Mouse (Mus musculus) heart, postnatal 0 days (tissue): ENCODE measurements around the gene Hltf.

Source experiments
- CTCF ChIP-seq: IDR thresholded peaks from 2 replicates; pipeline ENCODE4 v1.5.1; 2016; ENCODE audit warnings: antibody characterized with exemption, control low read depth, low read depth
- EP300 ChIP-seq: IDR thresholded peaks from 2 replicates; pipeline ENCODE4 v1.6.1; 2016; ENCODE audit warnings: antibody characterized with exemption, low read depth

GRCm38 (mm10) chr3:20134545-20134944 is 76.9 kb downstream of the Hltf start:
- TF ChIP-seq CTCF (no peak), EP300 (no peak)
